Mouse (Mus musculus): ENCODE measurements at regions not wholly inside any gene's neighbourhood (a gene's known extent, or its start where the extent isn't known, plus 50 kb on each side); places are given as distances from the start of the nearest gene placed in this dataset.

- no peak for TF ChIP-seq CTCF (IDR thresholded peaks at IDR 0.05; ENCODE audit: extremely low read depth, insufficient read depth, low read length)
- TF ChIP-seq POLR2A (IDR thresholded peaks at IDR 0.05; ENCODE audit: extremely low read depth, insufficient read depth, low read length), result no peak
Observed at GRCm38 (mm10) chr15:5519552-5519951, 275.6 kb upstream of the Ptger4 start.
